Mouse (Mus musculus): ENCODE data around the gene Slc25a36.

DNA sequence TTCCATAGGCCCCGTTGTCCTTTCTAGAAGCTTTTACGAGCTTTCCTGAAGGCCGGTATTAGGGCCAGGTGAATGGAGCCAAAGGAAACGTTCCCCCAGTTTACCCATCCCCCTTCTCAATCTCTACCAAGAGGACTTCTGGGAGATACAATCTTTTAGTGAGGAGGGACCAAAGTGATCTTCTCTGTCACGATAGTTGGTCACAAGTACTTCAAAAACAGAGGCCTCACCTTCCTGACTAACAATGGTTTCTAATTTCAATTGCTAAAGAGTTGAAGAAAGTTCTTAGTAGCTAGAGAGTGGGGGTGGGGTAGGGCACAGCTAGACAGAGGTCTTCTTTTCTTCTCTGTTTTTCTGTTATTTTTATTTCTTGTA is 2.6 kb upstream of the Slc25a36 start:
- no peak for TF ChIP-seq CTCF (conservative IDR thresholded peaks at IDR 0.05; ENCODE audit: low read length)
- no peak for TF ChIP-seq NANOG (IDR thresholded peaks at IDR 0.05; ENCODE audit: borderline replicate concordance, low read length)

All from E14TG2a.4 (cell line).